Mouse (Mus musculus) embryo, embryonic 11 days (tissue): ENCODE measurements around the gene Spsb1.
A peak's percentile ranks its signal among the peaks of the same experiment; 100 is the strongest.

Experiments
- DNase-seq: peaks from one replicate; pipeline ENCODE4 v3.0.0-alpha.2; 2015

Gene Spsb1

GRCm38 (mm10) chr4:149880908-149881307, 73.9 kb downstream of the Spsb1 start:
- no peak for DNase-seq

GRCm38 (mm10) chr4:149879980-149880379, 74.9 kb downstream of the Spsb1 start:
- DNase-seq = no peak

DNA sequence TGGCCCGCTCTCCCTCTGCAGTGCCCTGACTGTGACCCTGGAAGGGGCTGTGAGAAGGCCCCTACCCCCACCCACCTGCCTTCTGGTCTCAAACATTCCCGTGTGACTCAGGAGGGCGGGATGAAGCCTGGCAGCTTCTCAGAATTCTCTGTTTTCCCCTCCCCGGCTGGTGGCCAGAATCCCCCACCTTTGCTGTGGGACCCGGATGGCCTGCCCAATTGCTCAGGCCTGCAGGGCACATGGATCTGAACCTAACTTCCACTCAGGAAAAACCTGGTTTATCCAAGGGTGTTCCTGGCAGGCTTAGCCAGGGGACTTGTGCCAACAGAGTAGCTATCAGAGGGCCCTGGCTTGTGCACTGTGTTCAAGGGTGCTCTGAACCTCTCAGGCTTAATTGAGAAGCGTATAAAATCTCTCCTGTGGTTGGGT, 76.8 kb downstream of the Spsb1 start:
- DNase-seq = no peak

- DNase-seq = no peak
Measured at GRCm38 (mm10) chr4:149877202-149877601, 77.6 kb downstream of the Spsb1 start.

DNA sequence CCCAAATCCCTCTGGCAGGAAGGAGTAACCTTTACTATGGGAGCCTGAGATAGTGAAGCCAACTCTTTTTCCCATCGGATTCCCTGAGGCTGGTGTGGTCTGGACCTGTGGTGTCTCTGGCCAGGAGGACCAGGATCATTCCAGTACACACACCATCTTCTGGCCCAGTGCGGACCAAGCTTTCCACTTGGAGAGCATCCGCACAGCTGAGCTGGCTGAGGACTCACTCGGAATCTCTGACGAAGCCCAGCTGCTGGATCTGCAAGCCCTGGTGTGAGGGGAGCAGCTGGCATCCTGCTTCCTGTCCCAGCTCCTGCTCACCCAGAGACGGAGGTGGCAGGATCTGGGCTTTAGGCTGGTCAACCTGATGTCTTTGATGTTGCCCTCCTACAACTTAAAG, 78.1 kb downstream of the Spsb1 start:
- DNase-seq = no peak

GRCm38 (mm10) chr4:149875986-149876501, 78.8 kb downstream of the Spsb1 start:
- peak; percentile 65 for DNase-seq

GRCm38 (mm10) chr4:149875296-149875695, 79.5 kb downstream of the Spsb1 start:
- peak; percentile 56 for DNase-seq

DNA sequence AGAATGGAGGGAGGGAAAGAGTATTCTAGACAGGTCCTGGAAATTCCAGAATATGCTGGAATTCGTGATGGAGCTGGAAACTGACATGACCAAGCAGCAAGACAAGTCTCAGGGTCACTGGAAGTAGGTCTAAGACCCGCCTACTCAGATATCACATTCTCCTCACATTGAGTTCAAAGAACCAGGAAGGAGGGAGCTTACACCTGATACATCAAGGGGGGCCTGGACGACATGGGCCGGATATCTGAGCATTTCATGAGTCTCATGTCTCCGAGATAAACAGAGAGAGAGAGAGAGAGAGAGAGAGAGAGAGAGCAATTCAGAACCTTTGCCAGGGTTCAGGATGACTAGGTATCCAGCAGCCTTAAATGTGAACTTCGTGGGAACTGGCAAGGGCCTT, 82.6 kb downstream of the Spsb1 start:
- DNase-seq = no peak

DNA sequence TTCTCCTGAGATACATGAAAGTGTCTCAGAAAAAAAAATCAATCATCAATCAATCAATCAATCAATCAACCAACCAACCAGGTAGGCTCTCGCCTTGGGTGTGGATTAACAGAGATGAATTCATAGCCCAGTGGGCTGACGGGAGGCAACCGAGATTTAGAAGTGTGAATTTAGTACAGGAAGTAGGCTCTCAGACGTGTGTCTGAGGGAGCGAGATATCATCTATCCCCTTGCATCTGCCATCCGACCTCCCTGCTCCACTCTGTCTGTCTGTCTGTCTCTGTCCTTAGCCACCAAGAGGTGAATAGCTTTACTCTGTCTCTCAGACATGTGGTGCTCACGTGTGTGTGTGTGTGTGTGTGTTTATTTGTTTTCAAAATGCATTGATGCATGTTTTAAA, 83.3 kb downstream of the Spsb1 start:
- no peak for DNase-seq

GRCm38 (mm10) chr4:149871014-149871413, 83.8 kb downstream of the Spsb1 start:
- DNase-seq = no peak

- no peak for DNase-seq
Measured at GRCm38 (mm10) chr4:149870412-149870811, 84.4 kb downstream of the Spsb1 start.

GRCm38 (mm10) chr4:149868725-149869124, 86.1 kb downstream of the Spsb1 start:
- DNase-seq = no peak

DNA sequence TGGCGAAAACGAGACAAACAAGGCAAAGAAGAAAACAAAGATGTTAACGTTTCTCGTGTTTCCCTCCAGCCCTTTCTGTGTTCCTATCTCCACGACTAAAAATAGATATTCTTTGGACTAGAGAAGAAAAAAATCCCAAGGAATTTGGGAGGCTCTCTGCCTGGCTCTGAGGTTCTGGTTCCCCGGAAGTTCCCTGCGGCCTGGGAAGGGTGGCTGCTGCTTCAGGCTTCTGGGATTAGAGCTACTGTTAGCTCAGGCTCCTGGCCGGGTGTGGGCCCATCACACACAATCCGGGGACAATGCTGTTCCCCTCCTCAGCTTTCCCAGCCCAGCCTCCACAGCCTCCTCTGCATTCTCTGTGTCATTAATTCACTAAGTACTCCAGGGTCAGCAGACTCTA, 86.8 kb downstream of the Spsb1 start:
- no peak for DNase-seq

DNA sequence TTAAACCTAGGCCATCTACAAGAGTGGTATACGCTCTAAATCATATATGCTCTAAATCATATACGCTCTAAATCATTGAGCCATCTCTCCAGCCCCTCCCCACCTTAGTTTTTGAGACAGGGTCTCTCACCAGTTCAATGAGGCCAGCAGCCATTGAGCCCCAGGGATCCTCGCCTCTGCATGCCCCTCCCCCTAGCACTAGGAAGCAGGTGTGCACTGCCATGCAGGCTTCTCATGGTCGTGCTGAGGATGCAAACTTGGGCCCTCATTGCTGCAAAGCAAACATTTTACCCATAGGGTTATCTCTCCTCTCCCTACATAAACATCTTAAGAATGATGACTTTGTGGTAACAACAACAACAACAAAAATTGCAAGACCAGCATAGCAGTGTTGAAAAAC, 87.5 kb downstream of the Spsb1 start:
- no peak for DNase-seq

GRCm38 (mm10) chr4:149864395-149864794, 90.4 kb downstream of the Spsb1 start:
- no peak for DNase-seq

DNA sequence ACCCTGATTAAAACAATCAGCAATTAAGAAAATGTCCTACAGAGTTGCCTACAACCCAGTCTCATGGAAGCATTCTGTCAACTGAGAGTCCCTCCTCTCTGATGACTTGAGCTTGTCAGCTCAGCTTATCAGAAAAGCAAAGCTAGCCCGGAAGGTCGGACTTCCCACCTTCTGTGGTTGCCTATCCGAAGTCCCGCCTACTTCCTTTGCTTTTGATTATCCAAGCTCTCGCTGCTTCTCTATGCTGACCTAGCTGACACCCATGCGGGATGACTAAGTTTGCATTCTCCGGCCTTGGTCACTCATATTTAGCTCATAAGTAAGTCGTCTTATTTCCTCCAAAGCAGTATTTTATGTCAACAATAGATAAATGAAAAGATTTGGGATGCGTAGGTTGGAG, 91.3 kb downstream of the Spsb1 start:
- no peak for DNase-seq

DNA sequence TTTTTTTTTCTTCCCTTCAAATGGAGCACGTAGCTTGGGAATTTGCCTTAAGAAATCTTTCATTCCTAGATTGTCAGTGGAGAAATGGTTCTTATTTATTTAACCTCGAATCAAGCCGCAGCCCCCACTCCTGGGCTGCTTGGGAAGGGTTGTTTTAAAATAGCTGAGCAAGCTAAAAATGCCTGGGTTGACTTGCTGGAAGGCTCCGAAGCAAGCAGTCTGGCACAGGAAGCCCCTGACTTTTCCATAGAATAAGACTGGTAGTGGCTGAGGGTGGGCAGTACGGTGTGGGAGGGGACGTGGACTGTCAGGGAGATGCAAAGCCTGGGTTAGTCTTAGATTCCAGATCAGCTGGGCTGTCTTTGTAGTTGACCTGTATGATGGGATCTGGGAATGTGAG, 94.5 kb downstream of the Spsb1 start:
- DNase-seq = no peak

GRCm38 (mm10) chr4:149858584-149858983, 96.3 kb downstream of the Spsb1 start:
- DNase-seq = no peak

DNA sequence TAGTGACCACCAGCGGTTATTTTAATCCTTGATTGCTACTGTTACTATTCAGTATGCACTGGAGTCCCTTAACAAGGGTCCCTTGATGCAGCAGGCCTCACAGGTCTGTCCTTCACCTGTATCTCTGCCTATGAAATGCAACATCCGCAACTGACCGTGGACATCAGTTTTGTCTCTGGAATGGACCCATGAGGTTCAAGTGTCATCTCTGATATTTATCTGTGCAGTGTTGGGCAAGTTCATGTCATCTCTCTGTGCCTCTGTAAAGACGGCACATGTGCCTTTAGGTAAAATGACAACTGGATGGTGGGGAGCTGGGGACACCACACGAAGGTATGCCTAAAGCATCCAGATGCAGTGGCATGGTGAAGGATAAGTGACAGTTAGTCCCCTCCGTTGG, 96.7 kb downstream of the Spsb1 start:
- no peak for DNase-seq

GRCm38 (mm10) chr4:149857688-149858087, 97.2 kb downstream of the Spsb1 start:
- no peak for DNase-seq

- peak; percentile 58 for DNase-seq
Measured at GRCm38 (mm10) chr4:149855892-149856807, 98.7 kb downstream of the Spsb1 start.

GRCm38 (mm10) chr4:149855180-149855891, 99.5 kb downstream of the Spsb1 start:
- DNase-seq = no peak

GRCm38 (mm10) chr4:149854770-149855169, 100.1 kb downstream of the Spsb1 start:
- DNase-seq = no peak

DNA sequence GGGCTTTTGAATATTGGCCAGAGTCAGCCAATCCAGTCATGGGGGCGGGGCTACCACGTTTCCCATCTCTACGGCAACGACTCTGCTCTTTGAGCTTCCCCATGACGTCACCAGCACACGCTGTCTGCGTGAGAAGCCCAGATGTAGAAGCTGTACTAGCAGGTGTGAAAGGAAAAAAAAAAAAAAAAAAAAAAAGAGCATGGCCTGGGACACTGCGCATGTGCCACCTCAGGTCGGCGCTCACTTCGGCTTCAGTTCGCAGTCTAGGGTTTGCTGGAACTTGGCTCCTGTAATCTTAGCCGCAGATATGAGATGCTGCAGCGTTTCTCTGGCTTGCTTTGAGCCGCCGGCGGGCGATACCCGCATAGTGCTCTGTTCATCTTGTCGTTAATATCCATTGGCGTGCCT, 100.5 kb downstream of the Spsb1 start:
- peak; percentile 93 for DNase-seq
